Mouse (Mus musculus) layer of hippocampus, adult 6 months (tissue): ENCODE results near the gene Olfr1385. TPM values are rescaled to one million over a fixed set of nuclear protein-coding genes. Genes with fewer than 3 reads are reported as not detected.

Experiments used
- long read RNA-seq, 2 experiments: library from polyadenylated mRNA; unstranded; transcript quantifications; one replicate each; pipeline ENCODE4 v2.0.0; 2019 to 2020
- polyA plus RNA-seq: library from polyadenylated mRNA; unstranded; fragments of <200 nt; fragmentation: Nextera tagmentation; gene quantifications from 2 replicates; pipeline ENCODE4 v1.2.3, GENCODE M21; 2021

Olfr1385 gene
- not detected in 2 replicates for polyA plus RNA-seq
- long read RNA-seq, experiment 1: 0 reads
- long read RNA-seq, experiment 2: 0 reads

GRCm38 (mm10) chr11:49488770-49489169 is at the start of gene Olfr1385:
Gene Olfr1385, plus strand, starts transcription at chr11:49489070.

GRCm38 (mm10) chr11:49455043-49455442 is 33.8 kb upstream of the Olfr1385 start, which contains the start of gene Olfr1387:
Gene Olfr1387, plus strand, starts transcription at chr11:49455343.

GRCm38 (mm10) chr11:49464746-49465145 is 24.1 kb upstream of the Olfr1385 start, which contains the start of gene Olfr1386:
Gene Olfr1386, plus strand, starts transcription at chr11:49465046.

GRCm38 (mm10) chr11:49519348-49519747 is 30.5 kb downstream of the Olfr1385 start, which contains the start of gene Olfr1383:
Gene Olfr1383, plus strand, starts transcription at chr11:49519648.

GRCm38 (mm10) chr11:49527947-49528346 is 39.1 kb downstream of the Olfr1385 start, which contains the start of gene Olfr1382:
Gene Olfr1382, plus strand, starts transcription at chr11:49528247.

GRCm38 (mm10) chr11:49543149-49543548 is 54.3 kb downstream of the Olfr1385 start, which contains the start of gene Olfr1381:
Gene Olfr1381, plus strand, starts transcription at chr11:49543449.

Other genes starting within 250 kb of the Olfr1385 start
- gene Mgat1, start 244.9 kb upstream of the Olfr1385 start, polyA plus RNA-seq: 11.2 and 11.8 TPM in 2 replicates
- gene Olfr1393, start 210.8 kb upstream of the Olfr1385 start, polyA plus RNA-seq: not detected in 2 replicates
- gene Olfr1392, start 203.8 kb upstream of the Olfr1385 start, polyA plus RNA-seq: not detected in 2 replicates
- not detected in 2 replicates for gene Olfr10, start 184.3 kb upstream of the Olfr1385 start, polyA plus RNA-seq
- gene Olfr1391, start 166.3 kb upstream of the Olfr1385 start, polyA plus RNA-seq: not detected in 2 replicates
- not detected in 2 replicates for gene Olfr1390, start 153.9 kb upstream of the Olfr1385 start, polyA plus RNA-seq
- gene Olfr1389, start 66.0 kb upstream of the Olfr1385 start, polyA plus RNA-seq: not detected in 2 replicates
- gene Olfr1388, start 52.4 kb upstream of the Olfr1385 start, polyA plus RNA-seq: not detected in 2 replicates
- gene Olfr1387, start 33.7 kb upstream of the Olfr1385 start, polyA plus RNA-seq: not detected in 2 replicates
- gene Olfr1386, start 24.0 kb upstream of the Olfr1385 start, polyA plus RNA-seq: not detected in 2 replicates
- not detected in 2 replicates for gene Olfr1384, start 17.7 kb downstream of the Olfr1385 start, polyA plus RNA-seq
- not detected in 2 replicates for gene Olfr1383, start 30.6 kb downstream of the Olfr1385 start, polyA plus RNA-seq
- gene Olfr1382, start 39.2 kb downstream of the Olfr1385 start, polyA plus RNA-seq: not detected in 2 replicates
- gene Olfr1381, start 54.4 kb downstream of the Olfr1385 start, polyA plus RNA-seq: not detected in 2 replicates
- gene Olfr1380, start 67.8 kb downstream of the Olfr1385 start, polyA plus RNA-seq: not detected in 2 replicates
- gene Flt4, start 120.2 kb downstream of the Olfr1385 start, polyA plus RNA-seq: 0.44 and 0.77 TPM in 2 replicates
- 0.36 and 1.7 TPM in 2 replicates for gene Scgb3a1, start 174.5 kb downstream of the Olfr1385 start, polyA plus RNA-seq
- gene Cnot6, start 223.7 kb downstream of the Olfr1385 start, polyA plus RNA-seq: 3.7 and 3.8 TPM in 2 replicates